20 mouse cellular contexts compared by ENCODE assay signal in genomic region chr4:128978634-128979033, GRCm38 (mm10). TPM values are rescaled to one million over a fixed set of nuclear protein-coding genes. Genes with fewer than 3 reads are reported as not detected.
DNase-seq lines count a peak whose midpoint lies in the region; ATAC-seq and TF ChIP-seq lines count a peak whose summit lies in the region.
"Had no signal": no experiment of that assay in that cellular context is flagged by ENCODE, and none has a peak within 500 bp of the region (broad histone marks: within the 10 kb centered on the region; RNA-seq: fewer than 3 reads in every experiment).

No protein-coding gene starts in this region.

- H3K27me3 ChIP-seq in liver, adult 2 months (ENCODE audit: control insufficient read depth, insufficient read depth, low read length), result no peaks in the 10 kb centered on the region
- H3K27me3 ChIP-seq in liver, embryonic 12.5 days (replicated peaks), result peaks cover 6% of the 10 kb centered on the region; the same call in 1 of the 2 replicates
- no peaks in the 10 kb centered on the region for H3K27me3 ChIP-seq in intestine, embryonic 16.5 days (replicated peaks; ENCODE audit: control insufficient read depth, insufficient read depth, low read length)
- no peaks in the 10 kb centered on the region for H3K27me3 ChIP-seq in hindbrain, embryonic 10.5 days (ENCODE audit: insufficient read depth, poor library complexity, severe bottlenecking)
- H3K27me3 ChIP-seq: heart, embryonic 12.5 days had no signal

- TF ChIP-seq POLR2A in liver, adult 2 months (IDR thresholded peaks at IDR 0.05; ENCODE audit: extremely low read depth, insufficient read depth, low read length), result no peak

- no peak overlapping the region for H3K4me3 ChIP-seq in liver, adult 2 months (ENCODE audit: insufficient read depth, low read depth, low read length)
- no peak overlapping the region for H3K4me3 ChIP-seq in liver, embryonic 12.5 days
- H3K4me3 ChIP-seq in intestine, embryonic 16.5 days (ENCODE audit: low read length), result no peak overlapping the region
- H3K4me3 ChIP-seq in hindbrain, embryonic 10.5 days, result no peak overlapping the region
- no peak overlapping the region for H3K4me3 ChIP-seq in layer of hippocampus, adult 2 months
- H3K4me3 ChIP-seq: embryonic facial prominence, embryonic 10.5 days; erythroblast, embryonic 14.5 days; forebrain, embryonic 10.5 days; gastrocnemius, adult 2 months; heart, embryonic 12.5 days had no signal

- no peak for TF ChIP-seq CTCF in liver, adult 2 months (IDR thresholded peaks at IDR 0.05; ENCODE audit: low read depth, low read length)
- no peak for TF ChIP-seq CTCF in layer of hippocampus, adult 2 months (conservative IDR thresholded peaks at IDR 0.05)

- peaks cover 35% of the 10 kb centered on the region for H3K4me1 ChIP-seq in liver, adult 2 months (ENCODE audit: control insufficient read depth, insufficient read depth, low read length)
- H3K4me1 ChIP-seq in liver, embryonic 12.5 days, result peaks cover 28% of the 10 kb centered on the region
- peaks cover 9% of the 10 kb centered on the region; the same call in 1 of the 2 replicates for H3K4me1 ChIP-seq in intestine, embryonic 16.5 days (ENCODE audit: control insufficient read depth, insufficient read depth, low read length)
- H3K4me1 ChIP-seq in hindbrain, embryonic 10.5 days (replicated peaks), result no peaks in the 10 kb centered on the region
- H3K4me1 ChIP-seq: heart, embryonic 12.5 days had no signal

- peak; percentile 58 for DNase-seq in kidney, adult 18-20 months
- DNase-seq in kidney, postnatal 10 days, result no peak
- DNase-seq in liver, adult 2 months (ENCODE audit: extremely low read depth, low read depth, low spot score), result peak; percentile 91
- DNase-seq in kidney, postnatal 36 days, result peak; percentile 63 to 73
- DNase-seq in hindbrain, embryonic 10.5 days (ENCODE audit: low spot score), result no peak
- DNase-seq in layer of hippocampus, adult 2 months (ENCODE audit: low spot score in 2 of 2), result no peak
- DNase-seq: adrenal gland, postnatal 14 days; cerebellum, adult 11-12 months; cerebellum, adult 9-10 months; cerebellum, postnatal 36 days; gastrocnemius, adult 2 months; gastrocnemius, postnatal 25 days had no signal

- no peaks in the 10 kb centered on the region for H3K79me2 ChIP-seq in liver, adult 2 months (ENCODE audit: control insufficient read depth, insufficient read depth, low read length)

- no peak overlapping the region for H3K9ac ChIP-seq in liver, adult 2 months (ENCODE audit: low read depth, low read length)
- no peak overlapping the region for H3K9ac ChIP-seq in liver, embryonic 12.5 days
- H3K9ac ChIP-seq in intestine, embryonic 16.5 days (ENCODE audit: low read depth, low read length), result no peak overlapping the region
- H3K9ac ChIP-seq: heart, embryonic 12.5 days had no signal

- H3K27ac ChIP-seq in liver, adult 2 months (replicated peaks; ENCODE audit: insufficient read depth, low read depth, low read length), result peak overlapping the region; percentile 91
- no peak overlapping the region for H3K27ac ChIP-seq in liver, embryonic 12.5 days
- peak overlapping the region; percentile 54 for H3K27ac ChIP-seq in intestine, embryonic 16.5 days (ENCODE audit: low read length)
- H3K27ac ChIP-seq in hindbrain, embryonic 10.5 days, result no peak overlapping the region
- H3K27ac ChIP-seq in layer of hippocampus, adult 2 months, result no peak overlapping the region
- H3K27ac ChIP-seq: embryonic facial prominence, embryonic 10.5 days; forebrain, embryonic 10.5 days; gastrocnemius, adult 2 months had no signal

- H3K4me2 ChIP-seq in liver, embryonic 12.5 days, result no peak overlapping the region
- no peak overlapping the region for H3K4me2 ChIP-seq in intestine, embryonic 16.5 days (ENCODE audit: low read depth, low read length)
- H3K4me2 ChIP-seq: heart, embryonic 12.5 days had no signal

- no peak for ATAC-seq in liver, embryonic 12.5 days
- peak; percentile 45 for ATAC-seq in intestine, embryonic 16.5 days
- ATAC-seq: activated CD4-positive, CD25-positive, alpha-beta regulatory T cell, adult 4 months; forebrain, embryonic 14.5 days had no signal

- WGBS in liver, adult 2 months, result 10% methylated on average over 1 of the region's 1 CpGs
- 18% methylated on average over 1 of the region's 1 CpGs for WGBS in liver, embryonic 12.5 days (ENCODE audit: insufficient replicate concordance)
- 27% methylated on average over 1 of the region's 1 CpGs for WGBS in intestine, embryonic 16.5 days
- WGBS in hindbrain, embryonic 10.5 days, result 67% methylated on average over 1 of the region's 1 CpGs

- no peaks in the 10 kb centered on the region for H3K36me3 ChIP-seq in liver, adult 2 months (ENCODE audit: control insufficient read depth, insufficient read depth, low read length)
- H3K36me3 ChIP-seq in liver, embryonic 12.5 days, result no peaks in the 10 kb centered on the region
- H3K36me3 ChIP-seq in intestine, embryonic 16.5 days (ENCODE audit: control insufficient read depth, insufficient read depth, low read length), result no peaks in the 10 kb centered on the region
- H3K36me3 ChIP-seq in hindbrain, embryonic 10.5 days, result no peaks in the 10 kb centered on the region
- H3K36me3 ChIP-seq: embryonic facial prominence, embryonic 10.5 days; forebrain, embryonic 10.5 days; heart, embryonic 12.5 days had no signal

- H3K9me3 ChIP-seq in liver, embryonic 12.5 days (replicated peaks), result no peaks in the 10 kb centered on the region
- no peaks in the 10 kb centered on the region for H3K9me3 ChIP-seq in intestine, embryonic 16.5 days (ENCODE audit: control insufficient read depth, low read length)
- H3K9me3 ChIP-seq in hindbrain, embryonic 10.5 days, result no peaks in the 10 kb centered on the region
- H3K9me3 ChIP-seq: embryonic facial prominence, embryonic 10.5 days; forebrain, embryonic 10.5 days; heart, embryonic 12.5 days had no signal

RNA-seq across cellular contexts. Expression of gene Ak2, which starts 13.1 kb away (rescaled TPM):
- total RNA-seq in liver, adult 2 months (2014; rRNA removed), result 194 and 232 TPM in 2 replicates
- 140 and 156 TPM in 2 replicates for polyA plus RNA-seq in liver, adult 2 months (2012; rRNA removed)
- polyA plus RNA-seq in liver, embryonic 12.5 days (2016; fragmentation: Nextera tagmentation; extraction: Ambion mirVana), result 176 and 179 TPM in 2 replicates
- polyA plus RNA-seq in intestine, embryonic 16.5 days (2015; fragmentation: Nextera tagmentation; extraction: Ambion mirVana), result 343 and 356 TPM in 2 replicates
- polyA plus RNA-seq in hindbrain, embryonic 10.5 days (2016; fragmentation: Nextera tagmentation; extraction: Ambion mirVana), result 168 and 202 TPM in 2 replicates
- total RNA-seq in layer of hippocampus, adult 2 months (2021), result 10 to 100 TPM; 26.1 to 29.1 TPM

RNA-seq across cellular contexts. Expression of gene Azin2, which starts 16.4 kb away (rescaled TPM):
- total RNA-seq in liver, adult 2 months (2014; rRNA removed), result 5.4 and 5.7 TPM in 2 replicates
- 0.81 and 1.7 TPM in 2 replicates for polyA plus RNA-seq in liver, adult 2 months (2012; rRNA removed)
- 2.0 and 2.5 TPM in 2 replicates for polyA plus RNA-seq in liver, embryonic 12.5 days (2016; fragmentation: Nextera tagmentation; extraction: Ambion mirVana)
- 11.1 and 12.5 TPM in 2 replicates for polyA plus RNA-seq in intestine, embryonic 16.5 days (2015; fragmentation: Nextera tagmentation; extraction: Ambion mirVana)
- polyA plus RNA-seq in hindbrain, embryonic 10.5 days (2016; fragmentation: Nextera tagmentation; extraction: Ambion mirVana), result 11.8 and 15.0 TPM in 2 replicates
- 10 to 100 TPM; 35.2 to 39.9 TPM for total RNA-seq in layer of hippocampus, adult 2 months (2021)
- polyA plus RNA-seq: erythroblast, embryonic 14.5 days had no signal

Comparison
In these comparisons a context has a peak if more than half of its experiments do, and no peak if none do; other contexts are left out.
1. DNase-seq: peak in kidney, adult 18-20 months (single experiment), liver, adult 2 months (single experiment) and kidney, postnatal 36 days (2 of 2); none in kidney, postnatal 10 days (single experiment), hindbrain, embryonic 10.5 days (single experiment) and layer of hippocampus, adult 2 months (0 of 2).
2. H3K27ac ChIP-seq: peak in liver, adult 2 months (single experiment) and intestine, embryonic 16.5 days (single experiment); none in liver, embryonic 12.5 days (single experiment), hindbrain, embryonic 10.5 days (single experiment) and layer of hippocampus, adult 2 months (single experiment).